Mouse (Mus musculus) lung, embryonic 14.5 days (tissue): Measurements from ENCODE around the gene Lurap1. TPM values are rescaled to one million over a fixed set of nuclear protein-coding genes. Genes with fewer than 3 reads are reported as not detected.

ENCODE experiments used
- ATAC-seq: fragments of 200-750 bp; cut with Nextera tagmentation; 2 replicates; pipeline ENCODE4 v1.8.0; 2017; ENCODE audit warnings: mild to moderate bottlenecking, moderate TSS enrichment, moderate library complexity; ENCODE audit not compliant: insufficient read depth
- DNase-seq: peaks from one replicate; pipeline ENCODE4 v3.0.0-alpha.2; 2015
- H3K27ac ChIP-seq: fragments of 300-500 bp; sonication (generic); 2 replicates; pipeline ENCODE4 v1.5.1; 2014; ENCODE audit warnings: low read depth, mild to moderate bottlenecking, moderate library complexity
- H3K27me3 ChIP-seq: fragments of 300-500 bp; sonication (generic); 2 replicates; pipeline ENCODE4 v1.6.1; 2014; ENCODE audit warnings: low read length, control low read depth; ENCODE audit not compliant: insufficient read depth
- H3K36me3 ChIP-seq: fragments of 300-500 bp; sonication (generic); 2 replicates; pipeline ENCODE4 v1.6.1; 2014; ENCODE audit warnings: control low read depth; ENCODE audit not compliant: insufficient read depth
- H3K4me1 ChIP-seq: fragments of 300-500 bp; sonication (generic); 2 replicates; pipeline ENCODE4 v1.6.1; 2014; ENCODE audit warnings: antibody characterized with exemption, control low read depth; ENCODE audit not compliant: insufficient read depth
- H3K4me2 ChIP-seq: fragments of 300-500 bp; sonication (generic); 2 replicates; pipeline ENCODE4 v1.6.1; 2014; ENCODE audit warnings: mild to moderate bottlenecking
- H3K4me3 ChIP-seq: fragments of 300-500 bp; sonication (generic); 2 replicates; pipeline ENCODE4 v1.5.1; 2014; ENCODE audit warnings: low read depth, low read length
- H3K9ac ChIP-seq: fragments of 300-500 bp; sonication (generic); 2 replicates; pipeline ENCODE4 v1.6.1; 2014
- H3K9me3 ChIP-seq: fragments of 300-500 bp; sonication (generic); 2 replicates; pipeline ENCODE4 v1.6.1; 2016; ENCODE audit warnings: low read depth, low read length, control low read depth
- CTCF ChIP-seq: IDR thresholded peaks from 2 replicates; pipeline ENCODE4 v1.5.1; 2016; ENCODE audit warnings: antibody characterized with exemption, low read depth
- WGBS: fragments of 180-500 bp; shearing (Covaris S2); extraction: QIAGEN DNeasy Blood & Tissue Kit; methylation state at CpG from one replicate; pipeline ENCODE4 v1.1.7; 2014; 5-methylcytosine and 5-hydroxymethylcytosine counted together
- polyA plus RNA-seq: library from polyadenylated mRNA; unstranded; fragments of >200 nt; fragmentation: Nextera tagmentation; extraction: Ambion mirVana; gene quantifications from 2 replicates; pipeline ENCODE4 v1.2.1, GENCODE M21; 2014

Lurap1 gene
- polyA plus RNA-seq, 1 experiment from 2014 or later = 2.5 TPM

DNA sequence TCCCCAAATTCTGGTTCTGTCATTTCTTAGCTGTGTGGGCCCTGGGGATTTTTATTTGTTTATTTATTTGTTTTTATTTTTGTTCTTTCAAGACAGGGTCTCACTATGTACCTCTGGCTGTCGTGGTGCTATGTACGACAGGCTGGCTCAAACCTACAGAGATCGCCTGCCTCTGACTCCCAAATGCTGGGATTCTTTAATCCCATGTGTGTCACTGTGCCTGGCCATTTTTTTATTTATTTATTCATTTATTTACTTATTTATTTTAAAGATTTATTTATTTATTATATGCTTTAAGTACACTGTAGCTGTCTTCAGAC lies 18.2 kb upstream of the Lurap1 start:
- no peak overlapping the region for H3K4me2 ChIP-seq
- no peak overlapping the region for H3K9ac ChIP-seq
- no peak for TF ChIP-seq CTCF
- H3K36me3 ChIP-seq = no peaks in the 10 kb centered on the region
- no peaks in the 10 kb centered on the region for H3K9me3 ChIP-seq
- 64% methylated on average over 3 of the region's 3 CpGs for WGBS
- ATAC-seq (no peak), DNase-seq (no peak)
- H3K27ac ChIP-seq = no peak overlapping the region
- no peak overlapping the region for H3K4me3 ChIP-seq
- H3K27me3 ChIP-seq = no peaks in the 10 kb centered on the region
- peaks cover 10% of the 10 kb centered on the region for H3K4me1 ChIP-seq

GRCm38 (mm10) chr4:116168617-116169352 lies 17.6 kb upstream of the Lurap1 start:
- no peak overlapping the region for H3K9ac ChIP-seq
- H3K4me2 ChIP-seq = no peak overlapping the region
- no peaks in the 10 kb centered on the region for H3K27me3 ChIP-seq
- H3K9me3 ChIP-seq = no peaks in the 10 kb centered on the region
- H3K36me3 ChIP-seq = no peaks in the 10 kb centered on the region
- TF ChIP-seq CTCF = peak; percentile 78
- H3K27ac ChIP-seq = no peak overlapping the region
- 66% methylated on average over 8 of the region's 8 CpGs for WGBS
- ATAC-seq (peak; percentile 36; the same call in 1 of the 2 replicates), DNase-seq (peak; percentile 86)
- no peak overlapping the region for H3K4me3 ChIP-seq
- peaks cover 8% of the 10 kb centered on the region; the same call in 1 of the 2 replicates for H3K4me1 ChIP-seq

GRCm38 (mm10) chr4:116167404-116167803 lies 16.3 kb upstream of the Lurap1 start, which contains the start of gene Tspan1:
Tspan1 (minus strand) TSS chr4:116167601.
- Histone ChIP-seq H3K9ac (no peak within 1 kb of the TSS), H3K4me3 (no peak within 1 kb of the TSS), H3K27ac (no peak within 1 kb of the TSS), H3K9me3 (no peaks in the 10 kb centered on the region), H3K4me2 (no peak within 1 kb of the TSS), H3K36me3 (no peaks in the 10 kb centered on the region), H3K4me1 (peaks cover 8% of the 10 kb centered on the region; the same call in 1 of the 2 replicates), H3K27me3 (no peaks in the 10 kb centered on the region)
- WGBS = 19% methylated on average over 7 of the region's 7 CpGs
- ATAC-seq (no peak), DNase-seq (peak; percentile 60)
- TF ChIP-seq CTCF = peak; percentile 58

DNA sequence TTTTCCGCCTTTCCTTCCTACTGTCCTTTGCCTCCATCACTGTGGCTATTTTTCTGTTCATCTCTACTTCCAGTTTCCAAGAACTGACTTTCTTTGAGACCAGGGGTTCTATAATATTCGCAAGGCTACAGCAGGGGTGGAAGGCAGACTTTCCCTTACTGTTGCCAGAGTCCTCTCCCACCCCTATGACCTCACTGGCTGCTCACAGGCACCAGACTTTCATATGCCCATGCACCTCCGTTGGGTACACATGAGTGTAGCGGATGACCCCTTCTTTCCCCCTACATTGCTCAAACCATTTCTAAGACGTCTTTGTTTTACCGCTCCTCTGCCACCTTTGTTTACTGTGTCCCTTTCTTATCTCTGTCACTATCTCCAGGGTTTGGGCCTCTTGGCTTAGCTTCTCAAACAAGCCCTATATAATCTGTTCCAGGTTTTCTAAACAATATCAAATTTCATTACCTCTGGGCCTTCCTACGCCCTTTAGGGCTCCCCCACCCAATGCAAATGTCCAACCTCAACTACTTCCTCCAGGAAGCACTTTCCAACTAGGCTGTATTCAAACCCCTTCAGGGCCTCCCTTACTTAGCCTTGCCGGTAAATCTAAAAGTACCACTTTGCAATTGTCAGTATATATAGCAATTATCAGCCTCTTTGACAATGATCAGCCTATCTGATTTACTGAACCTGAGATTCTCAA lies 14.7 kb upstream of the Lurap1 start:
- Histone ChIP-seq H3K27me3 (no peaks in the 10 kb centered on the region), H3K9me3 (no peaks in the 10 kb centered on the region), H3K4me3 (no peak overlapping the region), H3K27ac (peak overlapping the region; percentile 55), H3K36me3 (0 out of 2 replicates have a peak, but pooled peaks cover under 1% of the 10 kb centered on the region), H3K9ac (no peak overlapping the region), H3K4me2 (no peak overlapping the region), H3K4me1 (peaks cover 8% of the 10 kb centered on the region; the same call in 1 of the 2 replicates)
- TF ChIP-seq CTCF = no peak
- 34% methylated on average over 8 of the region's 8 CpGs for WGBS
- no peak for DNase-seq
- no peak for ATAC-seq

DNA sequence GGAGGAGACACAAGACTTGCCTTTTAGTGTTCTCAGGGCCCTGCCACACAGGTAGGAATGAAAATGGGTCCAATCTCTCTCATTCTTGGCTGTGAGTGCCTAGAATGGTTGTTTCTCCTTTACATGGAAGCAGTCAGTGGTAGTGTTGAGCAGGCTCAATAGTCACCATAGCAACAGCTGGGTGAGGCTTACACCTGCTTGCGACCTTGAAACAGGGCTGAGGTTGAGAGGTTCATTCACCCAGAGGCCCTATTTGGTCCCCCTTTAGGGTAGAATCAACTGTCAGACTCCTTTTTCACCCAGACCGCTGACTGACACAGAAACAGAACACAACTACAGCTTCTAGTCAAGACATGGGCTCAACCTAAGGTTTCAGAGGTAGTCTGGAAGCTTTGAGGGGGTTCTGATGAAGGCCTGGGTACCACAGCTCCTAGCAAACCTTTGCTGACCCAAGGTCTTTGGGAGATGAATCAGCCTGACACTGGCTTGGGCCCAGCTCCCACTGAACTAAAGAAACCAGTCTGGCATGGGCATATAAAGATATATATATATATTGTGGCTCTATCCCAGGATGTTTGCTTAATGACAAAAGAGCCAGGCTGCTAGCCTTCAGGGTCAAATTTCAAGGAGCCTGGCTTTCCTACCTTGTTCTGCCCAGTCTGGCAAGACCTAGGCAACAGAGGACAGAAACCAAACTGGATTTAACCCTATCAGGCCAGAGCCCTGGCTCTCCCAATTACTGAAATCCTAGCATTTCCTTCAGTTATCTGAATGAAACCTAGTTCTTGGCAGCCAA lies 13.8 kb upstream of the Lurap1 start:
- TF ChIP-seq CTCF = no peak
- peak overlapping the region; percentile 55 for H3K27ac ChIP-seq
- no peak overlapping the region for H3K9ac ChIP-seq
- H3K4me1 ChIP-seq = peaks cover 8% of the 10 kb centered on the region; the same call in 1 of the 2 replicates
- H3K4me3 ChIP-seq = no peak overlapping the region
- H3K36me3 ChIP-seq = peaks cover 5% of the 10 kb centered on the region; the same call in 1 of the 2 replicates
- no peaks in the 10 kb centered on the region for H3K27me3 ChIP-seq
- WGBS = 63% methylated on average over 2 of the region's 2 CpGs
- ATAC-seq (peak; percentile 45), DNase-seq (peak; percentile 34)
- no peaks in the 10 kb centered on the region for H3K9me3 ChIP-seq
- no peak overlapping the region for H3K4me2 ChIP-seq

DNA sequence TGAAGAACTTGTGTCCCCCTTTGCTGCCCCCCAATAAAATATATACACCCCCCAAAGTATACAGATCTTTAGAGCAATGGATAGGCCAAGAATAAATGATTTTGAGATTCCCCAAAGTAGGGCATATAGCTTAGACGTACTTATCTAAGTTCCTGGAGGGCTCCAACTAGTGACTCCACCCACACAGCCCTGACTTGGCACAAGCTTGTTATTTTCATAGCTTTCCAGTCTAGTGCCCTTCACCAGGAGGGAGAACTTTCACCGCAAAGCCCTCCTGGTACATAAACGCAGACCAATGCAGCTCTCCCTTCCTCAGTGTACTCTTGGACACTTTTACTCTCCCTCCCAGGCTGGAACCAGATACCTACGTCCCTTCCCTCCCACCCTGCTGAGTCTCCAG lies 11.0 kb upstream of the Lurap1 start:
- DNase-seq (no peak), ATAC-seq (no peak)
- Histone ChIP-seq H3K4me2 (no peak overlapping the region), H3K4me3 (no peak overlapping the region), H3K9me3 (no peaks in the 10 kb centered on the region), H3K27ac (no peak overlapping the region), H3K27me3 (no peaks in the 10 kb centered on the region), H3K9ac (no peak overlapping the region), H3K4me1 (peaks cover 8% of the 10 kb centered on the region; the same call in 1 of the 2 replicates), H3K36me3 (peaks cover 29% of the 10 kb centered on the region)
- no peak for TF ChIP-seq CTCF
- 67% methylated on average over 4 of the region's 4 CpGs for WGBS

DNA sequence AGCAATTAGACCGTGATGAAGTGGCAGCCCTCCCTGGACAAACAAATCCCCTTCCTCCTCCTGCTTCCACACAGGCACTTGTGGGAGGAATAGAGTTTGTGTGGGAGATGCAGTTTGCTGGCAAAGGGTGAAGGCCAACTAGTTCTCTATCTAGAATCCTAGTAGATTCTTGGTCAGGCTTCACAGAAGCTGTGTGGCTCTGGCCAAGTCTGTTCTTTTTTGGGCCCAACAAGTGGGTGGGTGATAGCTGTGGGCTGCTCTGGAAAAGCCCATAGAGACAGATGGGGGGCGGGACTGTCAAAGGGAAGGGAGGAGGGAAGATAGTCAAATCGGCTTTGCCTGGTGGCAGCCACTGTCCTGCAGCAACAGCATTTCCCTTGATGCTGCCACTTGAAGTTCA lies 9.6 kb upstream of the Lurap1 start:
- 66% methylated on average over 3 of the region's 3 CpGs for whole genome bisulfite sequencing
- H3K9me3 ChIP-seq = no peaks in the 10 kb centered on the region
- DNase-seq = no peak
- ATAC-seq = no peak
- H3K4me3 ChIP-seq = no peak overlapping the region
- H3K4me2 ChIP-seq = no peak overlapping the region
- no peak for TF ChIP-seq CTCF
- H3K27ac ChIP-seq = 0 out of 2 replicates have a peak overlapping the region, but pooled peaks have one; percentile 30
- 0 out of 2 replicates have a peak, but pooled peaks cover 3% of the 10 kb centered on the region for H3K4me1 ChIP-seq
- no peaks in the 10 kb centered on the region for H3K27me3 ChIP-seq
- H3K9ac ChIP-seq = no peak overlapping the region
- H3K36me3 ChIP-seq = peaks cover 43% of the 10 kb centered on the region
